Comparison of ENCODE assay signal across 7 mouse cellular contexts in genomic region chr19:54044507-54045371, GRCm38 (mm10). TPM values are rescaled to one million over a fixed set of nuclear protein-coding genes. Genes with fewer than 3 reads are reported as not detected.
DNase-seq lines count a peak whose midpoint lies in the region; ATAC-seq and TF ChIP-seq lines count a peak whose summit lies in the region.

No protein-coding gene starts in this region.

- H3K4me3 ChIP-seq in hindbrain, postnatal 0 days (ENCODE audit: low read length), result peak overlapping the region; percentile 64

- peak overlapping the region; percentile 60 for H3K9ac ChIP-seq in hindbrain, postnatal 0 days (replicated peaks; ENCODE audit: low read length)

- peak overlapping the region; percentile 98 for H3K4me2 ChIP-seq in hindbrain, postnatal 0 days (ENCODE audit: low read depth, low read length)

- H3K4me1 ChIP-seq in hindbrain, postnatal 0 days (ENCODE audit: insufficient read depth, low read length), result 0 out of 2 replicates have a peak, but pooled peaks cover 6% of the 10 kb centered on the region

- no peaks in the 10 kb centered on the region for H3K36me3 ChIP-seq in hindbrain, postnatal 0 days (ENCODE audit: insufficient read depth, low read length)

- DNase-seq in ZHBTc4 (ENCODE audit: low read depth, low spot score), result peak; percentile 85
- DNase-seq in cerebellum, postnatal 10 days, result peak; percentile 91 to 92
- peak; percentile 62 to 78 for DNase-seq in frontal cortex, postnatal 14 days (ENCODE audit: low spot score in 2 of 2)
- peak; percentile 94 for DNase-seq in hindbrain, postnatal 0 days (ENCODE audit: low spot score)
- peak; percentile 52 for DNase-seq in left cerebral cortex, adult 11 months (ENCODE audit: low spot score)
- peak; percentile 62 to 69 for DNase-seq in lung, postnatal 4 days
- DNase-seq in right cerebral cortex, postnatal 10 days (ENCODE audit: low spot score in 2 of 2), result peak; percentile 88 to 90

- H3K9me3 ChIP-seq in hindbrain, postnatal 0 days (ENCODE audit: low read length), result no peaks in the 10 kb centered on the region

- peaks cover 6% of the 10 kb centered on the region; the same call in 1 of the 2 replicates for H3K27me3 ChIP-seq in hindbrain, postnatal 0 days (ENCODE audit: insufficient read depth, low read length)

- TF ChIP-seq CTCF in hindbrain, postnatal 0 days (IDR thresholded peaks at IDR 0.05; ENCODE audit: low read depth), result peak; percentile 93

- H3K27ac ChIP-seq in hindbrain, postnatal 0 days, result peak overlapping the region; percentile 67

- under 1% methylated on average over 58 of the region's 59 CpGs for WGBS in hindbrain, postnatal 0 days

- ATAC-seq in hindbrain, postnatal 0 days, result peak; percentile 87

RNA-seq across cellular contexts. Expression of gene Adra2a, which starts 0.8 kb away (rescaled TPM):
- total RNA-seq in hindbrain, postnatal 0 days (2014; rRNA removed), result 34.4 and 35.3 TPM in 2 replicates
- polyA plus RNA-seq in hindbrain, postnatal 0 days (2015; fragmentation: Nextera tagmentation; extraction: Ambion mirVana), result 3.8 and 4.2 TPM in 2 replicates

Comparison
In these comparisons a context has a peak if more than half of its experiments do, and no peak if none do; other contexts are left out.
1. Peak in every context shown above with its lines: DNase-seq, ATAC-seq, H3K4me3 ChIP-seq and H3K27ac ChIP-seq.